Mouse (Mus musculus): ENCODE results near the gene Ddit4.

- TF ChIP-seq POLR2A (IDR thresholded peaks at IDR 0.05; ENCODE audit: low read depth, low read length) (no peak), CTCF (IDR thresholded peaks at IDR 0.05; ENCODE audit: extremely low read depth, insufficient read length, insufficient replicate concordance, low read depth, low read length) (no peak)
These were observed 38.8 kb upstream of the Ddit4 start for GRCm38 (mm10) chr10:59990393-59990792.
